Mouse (Mus musculus) hindbrain, embryonic 15.5 days (tissue): Measurements from ENCODE around the gene Dlg5. TPM values are rescaled to one million over a fixed set of nuclear protein-coding genes. Genes with fewer than 3 reads are reported as not detected.

ENCODE experiments used
- ATAC-seq: fragments of 200-750 bp; cut with Nextera tagmentation; 2 replicates; pipeline ENCODE4 v1.8.0; 2017; ENCODE audit warnings: low read depth, moderate number of reproducible peaks, moderate TSS enrichment; ENCODE audit not compliant: low FRiP score
- H3K27ac ChIP-seq: fragments of 300-500 bp; sonication (generic); replicated peaks from 2 replicates; pipeline ENCODE4 v1.5.1; 2015; ENCODE audit warnings: mild to moderate bottlenecking, inconsistent platforms
- H3K27me3 ChIP-seq: fragments of 300-500 bp; sonication (generic); 2 replicates; pipeline ENCODE4 v1.6.1; 2015; ENCODE audit warnings: control low read depth, inconsistent platforms
- H3K36me3 ChIP-seq: fragments of 300-500 bp; sonication (generic); 2 replicates; pipeline ENCODE4 v1.6.1; 2015; ENCODE audit warnings: control low read depth, inconsistent platforms
- H3K4me1 ChIP-seq: fragments of 300-500 bp; sonication (generic); replicated peaks from 2 replicates; pipeline ENCODE4 v1.6.1; 2015; ENCODE audit warnings: control low read depth, inconsistent platforms
- H3K4me2 ChIP-seq: fragments of 300-500 bp; sonication (generic); 2 replicates; pipeline ENCODE4 v1.6.1; 2015; ENCODE audit warnings: moderate library complexity, mild to moderate bottlenecking, inconsistent platforms
- H3K4me3 ChIP-seq: fragments of 300-500 bp; sonication (generic); 2 replicates; pipeline ENCODE4 v1.5.1; 2015; ENCODE audit warnings: mild to moderate bottlenecking, inconsistent platforms
- H3K9ac ChIP-seq: fragments of 300-500 bp; sonication (generic); 2 replicates; pipeline ENCODE4 v1.6.1; 2015; ENCODE audit warnings: inconsistent platforms
- H3K9me3 ChIP-seq: fragments of 300-500 bp; sonication (generic); 2 replicates; pipeline ENCODE4 v1.6.1; 2016; ENCODE audit warnings: control low read depth, inconsistent platforms
- WGBS: fragments of 180-500 bp; shearing (Covaris S2); methylation state at CpG from one replicate; pipeline ENCODE4 v1.1.7; 2015; 5-methylcytosine and 5-hydroxymethylcytosine counted together
- polyA plus RNA-seq: library from polyadenylated mRNA; unstranded; fragments of >200 nt; fragmentation: Nextera tagmentation; extraction: Ambion mirVana; gene quantifications from 2 replicates; pipeline ENCODE4 v1.2.1, GENCODE M21; 2015

The Dlg5 gene
- polyA plus RNA-seq, 1 experiment from 2014 or later = 20.6 TPM

DNA sequence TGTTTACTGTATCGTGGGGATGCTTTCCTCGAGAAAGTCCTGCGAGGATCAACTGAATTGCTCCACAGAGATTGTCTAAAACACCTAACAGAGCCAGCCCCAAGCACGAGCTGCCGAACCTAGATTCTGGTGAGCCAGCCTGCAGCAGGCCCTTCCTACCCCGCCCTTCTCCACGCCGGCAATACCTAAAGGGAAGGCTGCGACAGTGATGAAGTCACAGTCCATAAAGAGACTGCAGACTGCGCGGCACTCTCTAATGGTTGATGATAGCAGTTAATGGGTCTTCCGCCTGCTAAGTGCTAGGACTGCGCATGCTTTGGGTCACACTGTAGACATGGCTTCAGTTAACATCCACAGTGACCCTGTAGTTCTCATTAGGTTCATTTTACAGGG lies 38.4 kb downstream of the Dlg5 start:
- no peaks in the 10 kb centered on the region for H3K9me3 ChIP-seq
- no peaks in the 10 kb centered on the region for H3K36me3 ChIP-seq
- WGBS = 71% methylated on average over 13 of the region's 13 CpGs
- H3K27ac ChIP-seq = peak overlapping the region; percentile 23; the same call in 1 of the 2 replicates
- no peak for ATAC-seq
- peaks cover 57% of the 10 kb centered on the region for H3K4me1 ChIP-seq
- no peak overlapping the region for H3K4me3 ChIP-seq
- no peak overlapping the region for H3K9ac ChIP-seq
- no peak overlapping the region for H3K4me2 ChIP-seq
- H3K27me3 ChIP-seq = no peaks in the 10 kb centered on the region

DNA sequence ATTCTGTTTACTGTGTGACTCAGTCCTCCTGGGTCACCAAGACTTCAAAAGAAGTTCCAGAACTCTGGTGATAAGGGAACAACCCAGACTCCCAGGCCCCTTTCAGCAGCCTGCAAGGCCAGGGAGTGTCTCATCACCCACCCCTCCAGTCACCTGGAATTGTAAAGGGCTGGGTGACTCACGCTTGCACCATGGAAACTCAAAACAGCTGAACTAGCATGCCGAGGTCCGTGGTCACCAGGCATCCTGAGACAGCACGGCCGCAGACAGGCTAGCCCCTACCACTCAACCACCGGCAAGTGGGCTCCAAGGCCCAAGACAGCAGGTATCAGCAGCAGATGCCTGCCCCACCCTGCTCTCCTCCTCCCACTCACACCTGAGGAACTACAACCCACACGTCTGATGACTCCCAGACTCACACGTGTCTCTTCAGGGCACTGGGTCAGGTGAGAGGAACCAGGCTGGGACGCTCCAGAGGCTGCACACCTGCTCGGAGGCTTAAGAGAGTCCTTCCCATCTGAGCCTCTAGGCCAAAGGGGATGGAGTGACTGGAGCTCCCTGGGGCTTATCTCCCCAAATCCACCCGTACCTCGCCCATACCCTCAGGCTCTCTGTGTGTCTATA lies 38.9 kb downstream of the Dlg5 start:
- peak overlapping the region; percentile 23; the same call in 1 of the 2 replicates for H3K27ac ChIP-seq
- no peak overlapping the region for H3K4me3 ChIP-seq
- WGBS = 72% methylated on average over 12 of the region's 12 CpGs
- ATAC-seq = no peak
- no peak overlapping the region for H3K4me2 ChIP-seq
- H3K36me3 ChIP-seq = 0 out of 2 replicates have a peak, but pooled peaks cover under 1% of the 10 kb centered on the region
- H3K27me3 ChIP-seq = no peaks in the 10 kb centered on the region
- H3K9me3 ChIP-seq = no peaks in the 10 kb centered on the region
- no peak overlapping the region for H3K9ac ChIP-seq
- peaks cover 53% of the 10 kb centered on the region for H3K4me1 ChIP-seq

DNA sequence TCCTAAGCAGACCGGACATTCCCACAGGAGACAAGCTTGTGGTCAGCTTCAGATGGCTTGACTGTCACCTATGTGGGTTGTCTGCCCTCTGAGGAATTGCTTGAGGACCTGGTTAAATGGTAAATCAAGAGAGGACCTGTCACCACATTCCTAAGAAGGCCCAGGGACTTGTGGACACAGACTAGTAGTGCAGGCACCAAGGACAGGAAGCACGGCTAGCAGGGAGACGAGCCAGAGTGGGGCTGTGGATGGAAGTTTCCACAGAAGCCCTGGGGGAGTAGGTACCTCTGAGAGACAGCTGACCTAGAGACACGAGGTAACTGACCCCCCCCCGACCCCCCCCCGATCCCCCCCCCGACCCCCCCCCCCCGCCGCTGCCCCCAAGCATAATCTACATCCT lies 39.4 kb downstream of the Dlg5 start:
- peaks cover 50% of the 10 kb centered on the region for H3K4me1 ChIP-seq
- H3K27me3 ChIP-seq = no peaks in the 10 kb centered on the region
- ATAC-seq = no peak
- no peaks in the 10 kb centered on the region for H3K9me3 ChIP-seq
- 0 out of 2 replicates have a peak overlapping the region, but pooled peaks have one; percentile 58 for H3K27ac ChIP-seq
- WGBS = 48% methylated on average over 4 of the region's 9 CpGs
- no peak overlapping the region for H3K4me2 ChIP-seq
- H3K36me3 ChIP-seq = peaks cover 4% of the 10 kb centered on the region; the same call in 1 of the 2 replicates
- H3K9ac ChIP-seq = no peak overlapping the region
- H3K4me3 ChIP-seq = no peak overlapping the region

DNA sequence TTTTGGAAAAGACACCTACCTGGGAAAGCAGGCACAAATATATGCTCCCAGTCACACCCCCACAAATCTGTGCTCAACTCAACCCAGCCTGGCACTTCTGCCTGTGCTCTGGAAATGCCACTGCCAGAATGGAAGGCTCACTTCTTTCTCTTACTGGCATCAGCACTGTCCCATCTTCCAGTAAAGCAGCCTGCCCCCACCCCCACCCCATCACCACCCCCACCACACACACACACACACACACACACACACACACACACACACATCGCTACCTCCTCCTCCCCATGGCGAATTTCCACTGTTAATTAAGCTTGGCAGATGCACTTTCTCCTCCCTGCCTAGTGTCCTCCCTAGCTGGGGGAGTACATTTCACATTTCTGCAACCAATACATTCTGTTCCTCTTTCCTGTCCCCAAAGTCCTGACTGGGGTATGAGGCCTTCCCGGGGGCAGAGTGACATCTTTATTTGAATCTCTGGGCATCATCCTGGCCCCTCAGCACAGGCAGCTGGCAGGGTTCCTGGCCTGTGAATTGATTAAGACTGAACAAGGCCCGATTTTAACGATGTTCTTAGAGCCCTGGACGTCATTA lies 40.3 kb downstream of the Dlg5 start:
- H3K4me1 ChIP-seq = peaks cover 47% of the 10 kb centered on the region
- H3K27ac ChIP-seq = peak overlapping the region; percentile 58
- no peak overlapping the region for H3K4me2 ChIP-seq
- H3K27me3 ChIP-seq = no peaks in the 10 kb centered on the region
- no peak overlapping the region for H3K9ac ChIP-seq
- WGBS = 7% methylated on average over 6 of the region's 6 CpGs
- H3K36me3 ChIP-seq = peaks cover 4% of the 10 kb centered on the region; the same call in 1 of the 2 replicates
- no peak overlapping the region for H3K4me3 ChIP-seq
- no peaks in the 10 kb centered on the region for H3K9me3 ChIP-seq
- ATAC-seq = no peak; the same call in 1 of the 2 replicates

DNA sequence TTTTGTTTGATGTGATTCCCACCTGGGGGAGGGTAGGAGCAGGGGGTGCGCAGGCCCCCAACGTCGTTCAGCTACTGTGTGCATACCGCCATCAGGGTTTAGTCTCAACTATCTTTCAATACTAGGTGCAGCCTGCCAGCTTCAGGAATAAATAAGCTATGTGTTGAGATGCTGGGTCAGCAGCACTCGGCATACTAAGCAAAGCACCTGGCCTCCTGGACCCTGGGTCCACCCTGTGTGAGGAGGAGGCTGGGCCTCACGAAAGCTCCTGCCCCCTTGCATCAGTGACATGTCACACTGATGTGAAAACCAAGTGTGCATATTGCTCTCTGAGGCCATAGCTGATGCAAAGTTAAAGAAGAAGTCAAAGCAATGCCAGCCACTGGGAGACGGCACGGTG lies 42.5 kb downstream of the Dlg5 start:
- Histone ChIP-seq H3K9me3 (no peaks in the 10 kb centered on the region), H3K27ac (no peak overlapping the region), H3K27me3 (no peaks in the 10 kb centered on the region), H3K4me3 (no peak overlapping the region), H3K4me2 (no peak overlapping the region), H3K36me3 (peaks cover 4% of the 10 kb centered on the region; the same call in 1 of the 2 replicates), H3K4me1 (peaks cover 48% of the 10 kb centered on the region), H3K9ac (no peak overlapping the region)
- no peak for ATAC-seq
- WGBS = 91% methylated on average over 8 of the region's 8 CpGs

DNA sequence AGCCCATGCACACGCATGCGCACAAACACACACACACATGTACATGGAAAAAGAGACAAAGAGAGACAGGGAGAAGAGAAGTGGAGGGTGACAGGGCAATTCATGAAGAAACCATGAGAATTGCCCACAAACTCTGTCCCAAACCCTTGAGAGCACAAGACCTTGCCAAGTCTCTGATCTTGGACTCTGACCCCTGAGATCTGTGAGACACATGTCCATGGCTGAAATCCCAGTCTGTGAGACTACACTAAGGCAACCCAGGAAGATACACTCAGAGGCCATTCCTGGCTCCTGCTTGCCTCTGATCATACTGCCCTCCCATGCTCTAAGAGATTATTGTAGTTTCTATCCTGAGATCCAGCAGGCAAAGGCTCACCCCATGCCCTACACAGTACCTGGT lies 44.9 kb downstream of the Dlg5 start:
- no peaks in the 10 kb centered on the region for H3K27me3 ChIP-seq
- no peak overlapping the region for H3K27ac ChIP-seq
- ATAC-seq = no peak
- peaks cover 4% of the 10 kb centered on the region; the same call in 1 of the 2 replicates for H3K36me3 ChIP-seq
- no peak overlapping the region for H3K4me3 ChIP-seq
- H3K9me3 ChIP-seq = no peaks in the 10 kb centered on the region
- H3K4me2 ChIP-seq = no peak overlapping the region
- no peak overlapping the region for H3K9ac ChIP-seq
- WGBS = 100% methylated on average over 2 of the region's 2 CpGs
- H3K4me1 ChIP-seq = peaks cover 30% of the 10 kb centered on the region

DNA sequence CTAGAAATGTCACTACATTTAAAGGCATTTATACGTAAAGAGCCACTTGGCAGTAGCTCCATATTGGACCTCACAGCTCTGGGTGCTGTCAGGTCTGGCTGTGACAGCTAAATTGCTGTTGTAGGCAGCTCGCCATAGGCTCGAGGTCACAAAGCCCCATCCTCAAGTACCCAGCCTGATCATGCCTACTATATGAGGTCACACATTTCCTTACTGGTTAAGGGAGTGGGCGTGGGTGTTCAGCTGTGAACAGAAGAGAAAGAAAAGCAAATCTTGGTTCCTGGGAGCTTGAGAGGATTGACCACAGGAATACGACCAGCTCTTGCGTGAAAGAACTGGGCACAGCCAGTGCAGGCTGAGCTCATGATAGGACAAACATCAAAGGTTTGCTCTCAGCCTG lies 46.0 kb downstream of the Dlg5 start:
- Histone ChIP-seq H3K27ac (no peak overlapping the region), H3K9ac (no peak overlapping the region), H3K36me3 (peaks cover 4% of the 10 kb centered on the region; the same call in 1 of the 2 replicates), H3K9me3 (no peaks in the 10 kb centered on the region), H3K4me3 (no peak overlapping the region), H3K27me3 (no peaks in the 10 kb centered on the region), H3K4me1 (peaks cover 20% of the 10 kb centered on the region), H3K4me2 (no peak overlapping the region)
- whole genome bisulfite sequencing = 85% methylated on average over 6 of the region's 6 CpGs
- no peak for ATAC-seq

DNA sequence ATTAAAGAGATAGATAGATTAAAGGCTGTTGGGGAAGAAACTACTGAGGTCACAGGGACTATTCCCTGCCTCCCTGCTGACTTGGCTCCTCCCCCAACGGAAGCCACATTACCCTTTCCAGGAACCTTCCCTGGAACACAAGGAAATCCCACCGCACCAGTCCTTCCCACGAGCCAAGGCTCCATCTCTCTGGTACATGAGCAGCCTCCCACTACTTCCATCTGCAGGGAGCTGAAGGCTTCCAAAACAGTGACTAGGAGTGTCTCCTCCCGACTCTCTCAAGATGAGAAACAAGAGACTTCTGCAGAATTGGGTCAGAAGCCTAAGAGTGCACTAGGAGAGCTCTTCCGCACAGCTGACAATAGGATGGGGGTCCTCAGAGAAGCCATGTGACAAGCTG lies 47.9 kb downstream of the Dlg5 start:
- Histone ChIP-seq H3K4me3 (no peak overlapping the region), H3K36me3 (peaks cover 4% of the 10 kb centered on the region; the same call in 1 of the 2 replicates), H3K9me3 (no peaks in the 10 kb centered on the region), H3K4me2 (no peak overlapping the region), H3K27ac (no peak overlapping the region), H3K4me1 (peaks cover 6% of the 10 kb centered on the region), H3K9ac (no peak overlapping the region), H3K27me3 (no peaks in the 10 kb centered on the region)
- no peak for ATAC-seq
- 73% methylated on average over 5 of the region's 5 CpGs for WGBS

DNA sequence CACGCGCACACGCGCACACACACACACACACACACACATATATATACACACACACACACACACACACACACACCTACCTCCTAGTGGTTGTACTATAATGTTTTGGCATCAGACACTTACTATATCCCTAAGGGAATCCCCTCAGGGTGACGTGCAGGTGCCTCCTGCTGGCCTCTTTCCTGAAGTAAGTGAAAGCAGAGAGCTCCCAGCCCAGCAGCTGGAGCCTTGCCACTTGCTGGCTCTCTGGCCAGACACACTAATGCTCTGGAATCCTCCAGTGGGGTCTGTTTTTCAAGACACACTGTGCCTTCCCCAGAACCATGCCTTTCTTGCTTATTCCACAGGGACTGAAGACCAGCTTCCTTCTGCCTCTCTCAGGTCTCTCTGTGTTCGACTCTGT lies 48.8 kb downstream of the Dlg5 start:
- Histone ChIP-seq H3K9ac (no peak overlapping the region), H3K36me3 (peaks cover 4% of the 10 kb centered on the region; the same call in 1 of the 2 replicates), H3K27me3 (no peaks in the 10 kb centered on the region), H3K4me2 (no peak overlapping the region), H3K9me3 (no peaks in the 10 kb centered on the region), H3K4me1 (peaks cover 6% of the 10 kb centered on the region), H3K4me3 (no peak overlapping the region), H3K27ac (no peak overlapping the region)
- no peak for ATAC-seq
- 83% methylated on average over 6 of the region's 6 CpGs for WGBS

DNA sequence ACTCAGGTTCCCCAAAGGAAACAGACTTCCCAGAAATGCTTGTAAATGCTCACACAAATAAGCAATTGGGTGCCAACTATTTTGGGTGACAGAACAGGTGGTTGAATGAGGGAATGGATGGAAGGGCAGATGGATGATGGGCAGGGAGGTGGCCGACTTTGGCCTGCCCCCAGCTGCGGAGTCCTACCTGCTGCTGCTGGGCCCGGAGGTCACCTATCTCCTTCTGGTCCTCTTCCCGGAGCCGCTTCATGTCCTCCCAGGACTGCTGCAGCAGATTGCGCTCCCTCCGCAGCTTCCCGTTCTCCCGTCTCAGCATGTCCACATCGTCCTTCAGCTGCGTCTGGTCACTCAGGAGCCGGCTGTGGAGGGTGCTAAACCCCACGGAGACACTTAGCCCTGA lies 55.6 kb downstream of the Dlg5 start:
- Histone ChIP-seq H3K36me3 (no peaks in the 10 kb centered on the region), H3K4me1 (0 out of 2 replicates have a peak, but pooled peaks cover 7% of the 10 kb centered on the region), H3K9ac (no peak overlapping the region), H3K9me3 (no peaks in the 10 kb centered on the region), H3K4me2 (no peak overlapping the region), H3K27me3 (no peaks in the 10 kb centered on the region), H3K4me3 (no peak overlapping the region), H3K27ac (no peak overlapping the region)
- ATAC-seq = no peak
- WGBS = 96% methylated on average over 13 of the region's 13 CpGs

DNA sequence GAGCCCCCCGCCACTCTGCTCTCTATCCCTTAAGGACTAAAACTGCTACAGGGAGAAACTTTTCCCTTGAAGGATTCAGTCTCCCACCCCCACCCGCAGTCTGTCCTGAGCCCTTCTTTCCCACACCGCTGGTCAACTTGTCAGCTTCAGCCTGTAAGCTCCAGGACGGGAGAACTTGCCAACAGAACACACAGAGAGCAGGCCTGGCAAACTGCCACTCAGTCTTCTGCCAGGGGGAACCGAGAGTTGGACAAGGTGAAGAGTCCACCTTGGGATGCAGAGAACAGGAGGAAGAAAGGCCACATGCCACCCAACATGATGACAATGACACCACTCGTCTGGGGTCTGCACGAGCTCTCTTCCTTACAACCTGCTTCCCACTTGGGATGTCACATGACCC lies 56.1 kb downstream of the Dlg5 start:
- Histone ChIP-seq H3K27ac (no peak overlapping the region), H3K4me3 (no peak overlapping the region), H3K9ac (no peak overlapping the region), H3K9me3 (no peaks in the 10 kb centered on the region), H3K36me3 (no peaks in the 10 kb centered on the region), H3K4me1 (0 out of 2 replicates have a peak, but pooled peaks cover 7% of the 10 kb centered on the region), H3K27me3 (no peaks in the 10 kb centered on the region), H3K4me2 (no peak overlapping the region)
- ATAC-seq = no peak
- 67% methylated on average over 7 of the region's 7 CpGs for WGBS

DNA sequence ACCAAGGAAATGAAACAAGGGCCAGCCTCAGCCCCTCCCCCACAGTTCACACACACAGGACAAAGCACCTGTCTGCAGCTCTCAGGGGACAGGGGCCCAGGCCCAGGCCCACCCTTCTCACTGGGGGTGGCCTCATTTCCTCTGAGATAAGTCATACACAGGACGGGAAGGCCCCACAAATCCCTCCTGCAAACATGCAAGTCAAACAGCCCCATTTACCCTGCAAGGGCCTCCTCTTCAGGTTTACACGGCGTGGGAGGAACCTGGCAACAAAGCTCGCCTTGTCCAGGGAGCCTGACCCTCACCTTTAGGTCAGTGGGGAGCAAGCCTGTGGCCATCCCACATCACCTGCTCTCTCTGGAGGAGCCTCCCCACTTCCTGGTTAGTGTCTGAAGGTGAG lies 60.2 kb downstream of the Dlg5 start:
- Histone ChIP-seq H3K4me2 (no peak overlapping the region), H3K36me3 (0 out of 2 replicates have a peak, but pooled peaks cover 3% of the 10 kb centered on the region), H3K4me1 (peaks cover 13% of the 10 kb centered on the region), H3K9me3 (no peaks in the 10 kb centered on the region), H3K27ac (no peak overlapping the region), H3K9ac (no peak overlapping the region), H3K27me3 (no peaks in the 10 kb centered on the region), H3K4me3 (no peak overlapping the region)
- 77% methylated on average over 4 of the region's 4 CpGs for WGBS
- no peak for ATAC-seq
